In genomic region chr2:132262879-132263398, GRCm38 (mm10) we compare ENCODE assay signal across 7 mouse cellular contexts. TPM values are rescaled to one million over a fixed set of nuclear protein-coding genes. Genes with fewer than 3 reads are reported as not detected.
DNase-seq lines count a peak whose midpoint lies in the region; ATAC-seq lines count a peak whose summit lies in the region.

Cds2 (plus strand) TSS chr2:132263148.

- no peaks in the 10 kb centered on the region for H3K9me3 ChIP-seq in embryonic facial prominence, embryonic 12.5 days
- no peaks in the 10 kb centered on the region for H3K9me3 ChIP-seq in limb, embryonic 11.5 days (ENCODE audit: control insufficient read depth, low read length)
- H3K9me3 ChIP-seq in midbrain, embryonic 14.5 days (ENCODE audit: control insufficient read depth, low read length): no peaks in the 10 kb centered on the region

- H3K36me3 ChIP-seq in embryonic facial prominence, embryonic 12.5 days: no peaks in the 10 kb centered on the region
- H3K36me3 ChIP-seq in limb, embryonic 11.5 days (ENCODE audit: control insufficient read depth, insufficient read depth, low read length): no peaks in the 10 kb centered on the region
- H3K36me3 ChIP-seq in midbrain, embryonic 14.5 days (ENCODE audit: control insufficient read depth, insufficient read depth, low read length): no peaks in the 10 kb centered on the region

- H3K4me1 ChIP-seq in embryonic facial prominence, embryonic 12.5 days: peaks cover 8% of the 10 kb centered on the region
- H3K4me1 ChIP-seq in limb, embryonic 11.5 days (ENCODE audit: control insufficient read depth, insufficient read depth, low read length): no peaks in the 10 kb centered on the region; the same call in 1 of the 2 replicates
- H3K4me1 ChIP-seq in midbrain, embryonic 14.5 days (ENCODE audit: control insufficient read depth, insufficient read depth, low read length): peaks cover 12% of the 10 kb centered on the region

- WGBS in embryonic facial prominence, embryonic 12.5 days: under 1% methylated on average over 49 of the region's 49 CpGs
- under 1% methylated on average over 49 of the region's 49 CpGs for WGBS in limb, embryonic 11.5 days
- under 1% methylated on average over 49 of the region's 49 CpGs for WGBS in midbrain, embryonic 14.5 days

- H3K27ac ChIP-seq in embryonic facial prominence, embryonic 12.5 days: peak within 1 kb of the TSS; percentile 72
- H3K27ac ChIP-seq in limb, embryonic 11.5 days (replicated peaks; ENCODE audit: low read depth, low read length): peak within 1 kb of the TSS; percentile 58; the same call in 1 of the 2 replicates
- H3K27ac ChIP-seq in midbrain, embryonic 14.5 days (replicated peaks; ENCODE audit: low read depth, low read length): peak within 1 kb of the TSS; percentile 90

- DNase-seq in adrenal gland, postnatal 25 days: peak; percentile 100
- peak; percentile 100 for DNase-seq in heart, adult 11 months
- peak; percentile 99 for DNase-seq in kidney, adult 18-20 months
- peak; percentile 98 for DNase-seq in limb, embryonic 11.5 days (ENCODE audit: low spot score)
- DNase-seq in midbrain, embryonic 14.5 days: peak; percentile 100
- DNase-seq in spleen, adult 18-20 months: peak; percentile 99

- H3K4me2 ChIP-seq in embryonic facial prominence, embryonic 12.5 days (replicated peaks): peak within 1 kb of the TSS; percentile 72
- H3K4me2 ChIP-seq in limb, embryonic 11.5 days (ENCODE audit: low read depth, severe bottlenecking): peak within 1 kb of the TSS; percentile 66
- peak within 1 kb of the TSS; percentile 67 for H3K4me2 ChIP-seq in midbrain, embryonic 14.5 days (ENCODE audit: low read length)

- H3K27me3 ChIP-seq in embryonic facial prominence, embryonic 12.5 days: no peaks in the 10 kb centered on the region
- H3K27me3 ChIP-seq in limb, embryonic 11.5 days (ENCODE audit: control insufficient read depth, insufficient read depth, low read length): no peaks in the 10 kb centered on the region
- H3K27me3 ChIP-seq in midbrain, embryonic 14.5 days (ENCODE audit: control insufficient read depth, insufficient read depth, low read length): no peaks in the 10 kb centered on the region

- ATAC-seq in embryonic facial prominence, embryonic 12.5 days (ENCODE audit: insufficient number of reproducible peaks, insufficient read depth, low FRiP score, low TSS enrichment): peak; percentile 98
- peak; percentile 98 for ATAC-seq in limb, embryonic 11.5 days (ENCODE audit: insufficient number of reproducible peaks, low FRiP score, low TSS enrichment, low read depth)
- peak; percentile 99 for ATAC-seq in midbrain, embryonic 14.5 days (ENCODE audit: low FRiP score, low TSS enrichment)

- peak within 1 kb of the TSS; percentile 91 for H3K4me3 ChIP-seq in embryonic facial prominence, embryonic 12.5 days
- peak within 1 kb of the TSS; percentile 90 for H3K4me3 ChIP-seq in limb, embryonic 11.5 days (ENCODE audit: low read depth, low read length)
- H3K4me3 ChIP-seq in midbrain, embryonic 14.5 days (replicated peaks; ENCODE audit: low read depth, low read length): peak within 1 kb of the TSS; percentile 88

- H3K9ac ChIP-seq in embryonic facial prominence, embryonic 12.5 days: peak within 1 kb of the TSS; percentile 94
- H3K9ac ChIP-seq in limb, embryonic 11.5 days (ENCODE audit: low read length): peak within 1 kb of the TSS; percentile 79
- peak within 1 kb of the TSS; percentile 82 for H3K9ac ChIP-seq in midbrain, embryonic 14.5 days (replicated peaks; ENCODE audit: low read length)

RNA-seq across cellular contexts. Expression of gene Cds2, which starts in this region (rescaled TPM):
- 70.5 and 91.0 TPM in 2 replicates for total RNA-seq in adrenal gland, postnatal 25 days (2021)
- polyA plus RNA-seq in embryonic facial prominence, embryonic 12.5 days (2016; fragmentation: Nextera tagmentation; extraction: Ambion mirVana): 30.1 and 32.7 TPM in 2 replicates
- 27.3 and 27.4 TPM in 2 replicates for polyA plus RNA-seq in limb, embryonic 11.5 days (2014; fragmentation: Nextera tagmentation; extraction: Ambion mirVana)
- 44.7 and 65.1 TPM in 2 replicates for polyA plus RNA-seq in midbrain, embryonic 14.5 days (2014; fragmentation: Nextera tagmentation; extraction: Ambion mirVana)

Comparison
In these comparisons a context has a peak if more than half of its experiments do, and no peak if none do; other contexts are left out.
1. Peak in every context shown above with its lines: DNase-seq, ATAC-seq, H3K4me3 ChIP-seq and H3K27ac ChIP-seq.